Mouse (Mus musculus) layer of hippocampus, adult 9-11 months (tissue): Measurements from ENCODE around the gene Ankfy1.
A peak's percentile ranks its signal among the peaks of the same experiment; 100 is the strongest.
"Not testable (repeated sequence)": the region's sequence is repeated elsewhere in the genome, so short reads cannot be mapped to it uniquely, and the experiment has no call there.

Experiments used
- DNase-seq: peaks from one replicate; pipeline ENCODE4 v3.0.0; 2022

Ankfy1 gene

GRCm38 (mm10) chr11:72723871-72724270 lies 34.1 kb downstream of the Ankfy1 start:
- DNase-seq = no peak

DNA sequence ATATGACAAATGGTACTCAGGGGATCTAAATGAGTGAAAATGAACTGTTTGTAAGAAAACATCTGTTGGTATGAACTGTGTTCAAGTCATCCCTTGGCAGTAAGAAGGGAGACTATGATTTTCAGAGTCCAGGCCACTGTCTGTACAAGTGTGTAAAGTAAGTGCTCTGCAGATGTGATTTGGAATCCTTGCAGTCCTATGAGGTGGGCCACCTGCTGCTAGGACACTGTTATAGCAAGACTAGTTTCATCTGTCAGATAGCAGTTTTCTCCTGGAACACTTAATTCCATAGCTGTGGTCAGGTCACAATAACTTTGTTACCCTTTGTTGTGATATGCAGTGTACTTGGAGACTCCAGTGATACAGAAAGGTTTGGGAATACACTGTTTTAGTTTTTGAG lies 36.2 kb downstream of the Ankfy1 start:
- DNase-seq = no peak

DNA sequence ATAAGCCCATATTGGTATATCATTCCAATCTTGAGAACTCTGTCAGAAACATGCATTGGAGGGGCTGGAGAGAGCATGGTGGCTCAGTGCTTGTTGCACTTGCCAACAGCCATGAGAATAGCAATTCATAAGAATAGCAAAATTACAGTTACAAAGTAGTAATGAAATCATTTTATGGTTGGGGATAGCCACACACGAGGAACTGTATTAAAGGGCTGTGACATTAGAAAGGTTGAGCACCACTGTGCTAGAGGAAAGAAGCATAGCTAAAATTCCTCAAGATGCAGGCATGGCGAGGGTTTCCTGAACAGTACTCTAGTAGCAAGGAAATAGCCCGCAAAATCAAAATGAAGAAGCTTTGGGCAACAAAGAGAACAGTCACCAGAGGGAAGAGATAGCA lies 43.9 kb downstream of the Ankfy1 start:
- DNase-seq = no peak

GRCm38 (mm10) chr11:72734840-72735518 lies 45.2 kb downstream of the Ankfy1 start:
- DNase-seq = no peak

- no peak for DNase-seq
Observed at GRCm38 (mm10) chr11:72735519-72735860, 45.7 kb downstream of the Ankfy1 start.

DNA sequence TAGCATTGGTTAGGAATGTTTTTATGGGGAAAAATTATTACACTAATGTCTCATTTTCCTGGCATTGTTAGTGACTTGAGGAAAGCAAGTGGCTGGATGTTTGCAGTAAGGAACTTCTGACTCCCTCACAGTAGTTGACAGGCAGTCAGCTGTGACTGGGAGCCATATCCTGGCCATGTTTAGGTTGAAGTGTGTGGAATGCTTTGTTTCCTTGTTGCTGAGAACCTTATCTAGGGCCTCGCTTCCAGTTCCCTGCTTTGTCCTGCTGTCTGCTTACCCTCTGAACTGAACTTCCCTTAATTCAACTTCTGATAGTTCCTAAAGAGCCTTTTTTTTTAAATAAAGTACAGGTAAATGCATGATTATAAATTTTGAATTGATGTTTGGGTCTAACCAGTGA lies 46.5 kb downstream of the Ankfy1 start:
- no peak for DNase-seq

DNA sequence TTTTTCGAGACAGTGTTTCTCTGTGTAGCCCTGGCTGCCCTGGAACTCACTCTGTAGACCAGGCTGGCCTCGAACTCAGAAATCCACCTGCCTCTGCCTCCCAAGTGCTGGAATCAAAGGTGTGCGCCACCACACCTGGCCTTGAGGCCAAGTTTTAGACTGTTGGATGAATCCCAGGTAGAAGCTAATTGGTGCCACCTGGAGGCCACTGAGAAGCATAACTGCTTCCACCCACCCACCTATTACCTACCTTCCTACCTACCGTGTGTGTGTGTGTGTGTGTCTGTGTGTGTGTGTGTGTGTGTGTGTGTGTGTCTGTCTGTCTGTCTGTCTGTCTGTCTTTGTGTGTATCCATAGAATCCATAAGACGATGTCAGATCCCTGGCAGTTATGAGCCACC lies 47.7 kb downstream of the Ankfy1 start:
- DNase-seq = not testable (repeated sequence)

DNA sequence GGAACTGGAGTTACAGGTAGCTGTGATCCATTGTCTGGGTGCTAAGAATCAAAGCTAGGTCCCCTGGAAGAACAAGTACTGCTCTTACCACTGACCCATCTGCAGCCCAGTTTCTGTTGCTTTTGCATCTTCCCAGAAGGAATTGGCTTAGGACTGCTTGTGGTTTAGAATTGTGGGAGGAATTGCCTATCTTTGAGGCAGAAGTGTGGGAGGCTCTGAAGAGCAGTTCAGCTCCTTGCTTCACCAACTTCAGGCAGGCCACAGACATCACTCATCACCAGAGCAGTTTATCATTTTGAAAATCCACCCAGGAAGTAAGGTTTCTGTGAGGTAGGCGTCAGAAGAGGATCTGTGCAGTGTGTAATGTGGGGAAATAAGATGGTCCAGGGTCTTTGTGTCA lies 49.2 kb downstream of the Ankfy1 start:
- no peak for DNase-seq

GRCm38 (mm10) chr11:72751956-72752355 lies 62.1 kb downstream of the Ankfy1 start:
- no peak for DNase-seq

DNA sequence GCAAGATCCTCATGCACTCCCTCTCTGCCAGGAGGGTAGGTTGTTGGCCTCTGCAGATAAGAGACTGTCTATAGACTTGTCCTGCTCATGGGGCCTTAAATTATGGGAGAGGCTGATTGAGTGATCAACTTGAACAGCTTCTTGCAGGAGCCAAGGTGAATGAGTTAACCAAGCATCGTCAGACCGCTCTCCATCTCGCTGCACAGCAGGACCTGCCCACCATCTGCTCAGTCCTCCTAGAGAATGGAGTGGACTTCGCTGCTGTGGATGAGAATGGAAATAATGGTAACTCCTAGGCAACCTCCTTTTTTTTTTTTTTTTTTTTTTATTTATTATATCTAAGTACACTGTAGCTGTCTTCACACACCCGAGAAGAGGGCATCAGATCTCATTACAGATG lies 68.5 kb downstream of the Ankfy1 start:
- DNase-seq = no peak

DNA sequence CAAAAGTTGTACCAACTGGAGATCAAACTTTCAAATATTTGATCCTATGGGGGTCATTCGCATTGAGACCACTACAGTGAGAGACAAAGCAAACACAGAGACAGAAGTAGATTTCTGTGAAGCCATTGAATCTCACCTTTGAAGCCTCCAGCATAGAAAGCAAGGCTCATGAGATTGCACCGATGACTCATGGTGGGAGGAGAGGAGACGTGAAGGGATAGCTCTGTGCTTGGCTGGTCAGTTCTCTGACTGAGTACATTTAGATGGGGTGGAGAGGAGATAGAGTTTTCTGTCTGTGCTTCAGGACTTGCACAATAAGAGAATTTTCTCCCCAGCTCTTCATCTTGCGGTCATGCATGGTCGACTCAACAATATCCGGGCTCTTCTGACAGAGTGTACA lies 69.8 kb downstream of the Ankfy1 start:
- no peak for DNase-seq

DNA sequence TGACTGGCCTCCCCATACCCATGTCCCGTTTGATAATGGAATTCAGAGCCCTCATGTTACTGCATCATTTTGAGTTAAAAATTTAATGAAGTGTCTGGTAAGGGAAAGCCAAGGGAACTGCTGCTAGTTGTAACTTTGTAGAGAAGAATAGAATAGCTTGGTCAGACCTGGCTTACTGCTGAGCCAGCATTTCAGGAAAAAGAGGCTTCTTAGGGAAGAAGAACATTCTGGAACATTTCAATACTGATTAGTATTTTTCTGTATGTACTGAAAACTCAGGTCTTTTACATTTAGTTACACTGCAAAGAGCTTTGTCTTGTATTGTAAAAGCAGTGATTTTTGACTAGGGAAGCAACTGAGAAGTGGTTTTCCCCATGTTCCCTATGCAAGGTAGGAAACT lies 71.0 kb downstream of the Ankfy1 start:
- DNase-seq = no peak

DNA sequence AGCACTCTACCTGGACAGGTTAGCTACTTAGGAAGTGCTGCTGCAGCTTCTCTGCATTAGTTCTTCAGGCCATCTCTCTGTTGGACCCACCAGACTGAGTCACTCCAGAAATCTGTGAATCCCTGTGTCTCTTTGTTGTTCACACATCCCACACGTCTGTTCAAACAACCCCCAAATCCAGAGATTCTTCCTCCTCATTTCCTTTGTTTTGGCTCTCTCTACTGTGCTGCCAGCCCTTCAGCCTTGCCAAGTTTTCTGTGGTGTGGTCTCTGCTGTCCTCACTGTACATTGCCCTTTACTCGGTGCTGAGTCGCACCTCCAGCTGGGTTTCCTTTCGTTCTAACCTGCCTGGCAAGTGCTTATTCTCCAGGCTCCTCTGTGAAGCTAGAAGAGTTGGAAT lies 74.5 kb downstream of the Ankfy1 start:
- no peak for DNase-seq

- no peak for DNase-seq
Observed at GRCm38 (mm10) chr11:72767716-72768115, 77.9 kb downstream of the Ankfy1 start.

DNA sequence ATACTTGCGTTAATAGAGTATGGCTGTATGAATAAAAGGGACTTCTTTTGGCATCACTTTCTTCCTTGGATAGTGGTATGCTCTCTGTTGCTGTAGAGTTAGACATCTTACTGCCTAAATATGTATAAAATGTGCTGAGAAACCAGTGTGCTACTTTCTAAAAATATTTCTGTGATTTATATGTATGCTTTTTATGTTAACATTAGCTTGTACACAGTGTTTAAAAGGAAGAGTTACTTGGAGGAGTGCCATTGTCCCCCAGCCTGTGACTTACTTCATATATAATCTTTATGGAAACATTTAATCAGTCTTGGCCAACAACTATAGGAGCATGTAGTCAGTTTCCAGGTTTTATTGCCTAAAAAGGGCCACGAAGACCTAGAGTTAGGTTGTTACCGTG lies 79.3 kb downstream of the Ankfy1 start:
- no peak for DNase-seq

GRCm38 (mm10) chr11:72770324-72770723 lies 80.5 kb downstream of the Ankfy1 start:
- no peak for DNase-seq

DNA sequence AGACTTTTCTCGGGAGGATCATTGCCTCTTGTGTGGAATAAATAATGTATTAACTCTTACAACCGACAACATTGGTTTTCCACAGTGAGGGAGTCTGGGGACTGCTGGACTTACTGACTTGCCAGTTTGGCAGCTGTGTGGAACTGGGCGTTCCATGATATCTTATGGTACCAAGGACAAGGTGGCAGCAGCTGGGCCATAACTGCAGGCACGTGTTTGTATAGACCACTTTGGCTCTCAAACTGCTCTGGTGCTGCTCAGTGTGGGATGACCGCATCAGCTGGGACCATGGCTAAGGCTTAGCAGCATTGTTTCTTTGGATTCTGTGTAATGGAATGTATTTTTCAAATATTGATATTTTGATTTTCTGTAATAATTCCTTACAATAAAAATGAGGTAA lies 81.0 kb downstream of the Ankfy1 start:
- no peak for DNase-seq

DNA sequence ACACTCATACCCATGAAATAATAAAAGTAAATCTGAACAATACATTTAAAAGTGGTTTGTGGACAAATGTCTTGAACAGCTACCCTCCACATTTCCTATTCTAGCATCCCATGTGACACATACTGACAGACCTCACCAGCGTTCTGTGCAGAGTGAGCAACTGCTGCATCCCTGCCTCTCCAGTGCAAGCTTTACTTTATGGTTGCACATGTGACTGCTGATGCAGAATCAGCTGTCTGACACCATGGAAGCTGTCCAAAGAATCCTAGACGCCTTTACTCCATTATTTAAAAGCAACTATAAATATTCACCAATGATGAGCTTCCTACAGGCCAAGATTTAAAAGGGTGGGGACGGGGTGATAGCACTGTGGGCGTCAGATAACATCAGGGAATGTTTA lies 81.7 kb downstream of the Ankfy1 start:
- no peak for DNase-seq

DNA sequence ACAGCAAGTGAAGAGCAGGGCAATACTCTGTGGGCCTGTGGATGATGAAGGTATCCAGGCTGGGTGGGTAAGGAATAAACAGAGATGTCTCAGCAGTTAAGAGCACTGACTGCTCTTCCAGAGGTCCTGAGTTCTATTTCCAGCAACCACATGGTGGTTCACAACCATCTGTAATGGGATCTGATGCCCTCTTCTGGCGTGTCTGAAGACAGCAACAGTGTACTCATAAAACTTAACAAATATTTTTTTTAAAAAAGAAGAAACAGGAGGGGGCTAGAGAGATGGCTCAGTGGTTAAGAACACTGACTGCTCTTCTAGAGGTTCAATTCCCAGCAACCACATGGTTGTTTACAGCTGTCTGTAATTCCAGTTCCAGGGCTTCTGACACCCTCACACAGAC lies 82.8 kb downstream of the Ankfy1 start:
- DNase-seq = not testable (repeated sequence)

GRCm38 (mm10) chr11:72778957-72779356 lies 89.2 kb downstream of the Ankfy1 start:
- no peak for DNase-seq

- DNase-seq = no peak
Observed at GRCm38 (mm10) chr11:72782103-72782502, 92.3 kb downstream of the Ankfy1 start.

GRCm38 (mm10) chr11:72782503-72782902 lies 92.7 kb downstream of the Ankfy1 start:
- DNase-seq = no peak

- no peak for DNase-seq
Observed at GRCm38 (mm10) chr11:72792033-72792432, 102.2 kb downstream of the Ankfy1 start.

- no peak for DNase-seq
Observed at GRCm38 (mm10) chr11:72795149-72795454, 105.3 kb downstream of the Ankfy1 start.

DNA sequence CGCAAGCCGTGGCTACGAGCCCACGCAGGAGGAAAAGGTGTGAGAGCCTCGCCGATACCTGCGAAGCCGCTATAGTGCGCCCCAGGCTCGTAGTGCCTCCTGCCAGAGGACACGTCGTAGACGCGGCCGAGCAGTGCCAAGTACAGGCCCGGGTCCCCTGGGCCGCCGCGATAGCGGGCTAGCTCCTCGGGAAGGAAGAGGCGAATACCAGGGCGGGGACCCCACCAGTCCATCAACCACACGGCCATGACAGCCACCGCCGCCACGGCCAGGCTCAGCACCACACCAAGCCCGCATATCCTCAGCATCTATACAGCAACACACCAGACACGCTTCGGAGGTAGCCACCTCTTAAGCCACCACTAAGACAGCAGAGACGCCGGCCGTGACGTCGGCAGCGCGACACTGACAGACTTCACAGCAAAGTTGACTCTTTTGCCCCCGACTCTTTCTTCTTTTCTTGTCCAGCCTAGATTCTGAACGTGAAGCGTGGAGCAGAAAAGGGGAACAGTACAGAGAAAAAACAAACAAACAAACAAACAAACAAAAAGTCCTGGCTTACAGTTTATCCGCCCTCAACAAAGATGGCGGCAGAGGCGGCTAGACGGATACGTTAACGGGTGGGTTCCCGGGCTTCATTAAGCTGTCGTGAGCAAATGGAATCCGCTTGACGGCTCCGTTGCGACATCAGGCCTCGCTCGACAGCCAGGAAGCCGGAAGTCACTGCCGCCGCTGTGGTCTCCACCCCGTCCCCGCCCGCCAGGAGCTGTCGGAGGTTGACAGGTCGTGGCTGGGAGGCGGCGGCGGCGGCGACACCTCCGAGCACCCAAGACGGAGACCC lies 105.9 kb downstream of the Ankfy1 start, which contains the start of the genes Cyb5d2 and Zzef1:
Cyb5d2 (minus strand) TSS at position 688 of the 841 bp plus-strand sequence.
Zzef1 (plus strand) TSS at position 772 of the 841 bp plus-strand sequence.
- peak; percentile 96 for DNase-seq
